39 mouse cellular contexts compared by ENCODE assay signal in the genomic region with DNA sequence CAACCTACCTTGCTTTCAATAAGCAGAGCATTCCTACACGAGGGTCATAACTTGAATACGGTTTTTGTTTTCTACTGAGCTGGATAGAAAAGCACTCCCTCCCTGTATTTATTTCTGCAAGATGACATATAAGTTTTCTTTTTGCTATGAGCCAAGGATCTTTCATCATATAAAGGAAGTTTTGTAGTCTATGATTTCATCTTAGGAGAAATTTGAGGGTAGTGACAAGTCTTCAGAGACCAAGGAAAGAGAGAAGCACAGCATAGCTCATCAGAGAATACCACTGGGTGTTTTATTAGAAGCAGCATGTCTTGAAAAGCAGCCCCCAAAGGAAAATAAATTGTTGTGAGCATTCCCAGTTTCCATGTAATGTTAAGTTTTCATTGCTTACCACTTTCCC. TPM values are rescaled to one million over a fixed set of nuclear protein-coding genes. Genes with fewer than 3 reads are reported as not detected.
"Had no signal": no experiment of that assay in that cellular context is flagged by ENCODE, and none has a peak within 500 bp of the region (broad histone marks: within the 10 kb centered on the region; RNA-seq: fewer than 3 reads in every experiment).

A gene (minus strand): TSS at position 101 of the 400 bp plus-strand sequence.

- H3K9ac ChIP-seq: limb, embryonic 12.5 days; limb, embryonic 13.5 days; limb, embryonic 15.5 days; liver, embryonic 12.5 days; liver, embryonic 13.5 days; liver, embryonic 14.5 days; liver, embryonic 15.5 days; liver, postnatal 0 days; lung, embryonic 14.5 days; lung, embryonic 15.5 days; midbrain, embryonic 12.5 days; midbrain, embryonic 13.5 days; midbrain, embryonic 15.5 days; neural tube, embryonic 12.5 days had no signal

- H3K4me3 ChIP-seq: limb, embryonic 10.5 days; limb, embryonic 12.5 days; limb, embryonic 13.5 days; limb, embryonic 15.5 days; liver, embryonic 12.5 days; liver, embryonic 13.5 days; liver, embryonic 15.5 days; lung, embryonic 15.5 days; megakaryocyte, embryonic 14.5 days; midbrain, embryonic 10.5 days; midbrain, embryonic 12.5 days; midbrain, embryonic 13.5 days; midbrain, embryonic 15.5 days; myocyte; neural tube, embryonic 12.5 days had no signal

- H3K9me3 ChIP-seq: limb, embryonic 10.5 days; limb, embryonic 12.5 days; limb, embryonic 13.5 days; limb, embryonic 15.5 days; liver, embryonic 12.5 days; liver, embryonic 13.5 days; liver, embryonic 15.5 days; lung, embryonic 15.5 days; megakaryocyte, embryonic 14.5 days; midbrain, embryonic 10.5 days; midbrain, embryonic 12.5 days; midbrain, embryonic 13.5 days; midbrain, embryonic 15.5 days; neural tube, embryonic 12.5 days had no signal

- H3K36me3 ChIP-seq: limb, embryonic 10.5 days; limb, embryonic 12.5 days; limb, embryonic 13.5 days; limb, embryonic 15.5 days; liver, embryonic 12.5 days; liver, embryonic 13.5 days; liver, embryonic 15.5 days; lung, embryonic 15.5 days; midbrain, embryonic 10.5 days; midbrain, embryonic 12.5 days; midbrain, embryonic 13.5 days; midbrain, embryonic 15.5 days; neural tube, embryonic 12.5 days had no signal

- H3K4me2 ChIP-seq: limb, embryonic 12.5 days; limb, embryonic 13.5 days; limb, embryonic 15.5 days; liver, embryonic 11.5 days; liver, embryonic 12.5 days; liver, embryonic 13.5 days; liver, embryonic 15.5 days; lung, embryonic 14.5 days; lung, embryonic 15.5 days; midbrain, embryonic 11.5 days; midbrain, embryonic 12.5 days; midbrain, embryonic 13.5 days; midbrain, embryonic 15.5 days; neural tube, embryonic 12.5 days had no signal

- ATAC-seq: liver, embryonic 12.5 days; liver, postnatal 0 days; lung, postnatal 0 days; midbrain, embryonic 13.5 days; midbrain, embryonic 15.5 days; midbrain, embryonic 16.5 days had no signal

- DNase-seq: left cerebral cortex, postnatal 4 days; liver; liver, embryonic 13.5 days; liver, postnatal 0 days; lung, adult 18-20 months; lung, adult 2 months; lung, embryonic 14.5 days; lung, postnatal 10 days; lung, postnatal 14 days; lung, postnatal 36 days; lung, postnatal 4 days; midbrain, embryonic 14.5 days had no signal

- H3K4me1 ChIP-seq: limb, embryonic 10.5 days; limb, embryonic 12.5 days; limb, embryonic 13.5 days; limb, embryonic 15.5 days; liver, embryonic 12.5 days; liver, embryonic 13.5 days; liver, embryonic 15.5 days; lung, embryonic 15.5 days; megakaryocyte, embryonic 14.5 days; midbrain, embryonic 10.5 days; midbrain, embryonic 12.5 days; midbrain, embryonic 13.5 days; midbrain, embryonic 15.5 days; neural tube, embryonic 12.5 days had no signal

- H3K27ac ChIP-seq: limb, embryonic 10.5 days; limb, embryonic 12.5 days; limb, embryonic 13.5 days; limb, embryonic 15.5 days; liver, embryonic 12.5 days; liver, embryonic 13.5 days; liver, embryonic 14.5 days; liver, embryonic 15.5 days; lung, embryonic 15.5 days; macrophage; midbrain, embryonic 10.5 days; midbrain, embryonic 12.5 days; midbrain, embryonic 13.5 days; midbrain, embryonic 15.5 days; neural tube, embryonic 12.5 days had no signal

- H3K27me3 ChIP-seq: limb, embryonic 12.5 days; limb, embryonic 13.5 days; limb, embryonic 15.5 days; liver, embryonic 12.5 days; liver, embryonic 13.5 days; liver, embryonic 15.5 days; lung, embryonic 15.5 days; megakaryocyte, embryonic 14.5 days; midbrain, embryonic 12.5 days; midbrain, embryonic 13.5 days; midbrain, embryonic 15.5 days; neural tube, embryonic 12.5 days had no signal

RNA-seq across cellular contexts. Expression of the gene that starts here (rescaled TPM):
- polyA plus RNA-seq: limb, embryonic 10.5 days; limb, embryonic 11.5 days; limb, embryonic 12.5 days; limb, embryonic 13.5 days; limb, embryonic 14.5 days; limb, embryonic 15.5 days; liver, adult 2 months; liver, embryonic 11.5 days; liver, embryonic 12.5 days; liver, embryonic 13.5 days; liver, embryonic 14.5 days; liver, embryonic 15.5 days; liver, embryonic 16.5 days; liver, postnatal 0 days; lung, adult 2 months; lung, embryonic 14.5 days; lung, embryonic 15.5 days; lung, embryonic 16.5 days; lung, postnatal 0 days; macrophage; midbrain, embryonic 10.5 days; midbrain, embryonic 11.5 days; midbrain, embryonic 12.5 days; midbrain, embryonic 13.5 days; midbrain, embryonic 14.5 days; midbrain, embryonic 15.5 days; midbrain, embryonic 16.5 days; midbrain, postnatal 0 days; myocyte; neural tube, embryonic 11.5 days; neural tube, embryonic 12.5 days had no signal
